Comparison of ENCODE assay signal across 26 mouse cellular contexts in the genomic region with DNA sequence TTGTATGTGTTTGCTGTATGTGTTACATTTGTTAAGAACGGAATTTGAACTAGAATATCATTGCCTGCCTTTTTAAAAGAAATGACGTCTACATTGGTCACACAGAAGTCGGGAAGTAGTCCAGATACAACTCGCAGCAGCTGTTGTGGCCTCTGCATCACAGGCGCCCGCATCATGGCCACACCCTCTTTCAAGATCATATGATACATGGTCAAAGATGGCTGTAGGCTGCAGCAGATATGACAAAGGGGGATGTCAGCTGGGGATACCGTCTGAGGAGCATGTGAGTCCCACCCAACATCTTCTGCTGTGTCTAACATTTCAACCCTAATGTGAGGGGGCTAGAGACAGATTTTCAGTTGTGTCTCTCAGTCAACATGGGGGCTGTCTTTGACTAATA. TPM values are rescaled to one million over a fixed set of nuclear protein-coding genes. Genes with fewer than 3 reads are reported as not detected.
"Had no signal": no experiment of that assay in that cellular context is flagged by ENCODE, and none has a peak within 500 bp of the region (broad histone marks: within the 10 kb centered on the region; RNA-seq: fewer than 3 reads in every experiment).

No protein-coding gene starts in this region.

- H3K9me3 ChIP-seq: embryonic facial prominence, embryonic 10.5 days; embryonic facial prominence, embryonic 12.5 days; embryonic facial prominence, embryonic 13.5 days; embryonic facial prominence, embryonic 15.5 days; forebrain, embryonic 10.5 days; forebrain, embryonic 12.5 days; forebrain, embryonic 13.5 days; forebrain, embryonic 15.5 days had no signal

- H3K4me2 ChIP-seq: embryonic facial prominence, embryonic 12.5 days; embryonic facial prominence, embryonic 13.5 days; embryonic facial prominence, embryonic 15.5 days; forebrain, embryonic 12.5 days; forebrain, embryonic 13.5 days; forebrain, embryonic 15.5 days had no signal

- DNase-seq: cerebellum, adult 2 months; cerebellum, adult 8-10 months; cerebellum, adult 9-10 months; cerebellum, adult 9-11 months; cerebellum, postnatal 10 days; cerebellum, postnatal 14 days; cerebellum, postnatal 25 days; cerebellum, postnatal 36 days; embryo, embryonic 11 days; forebrain, postnatal 0 days; gastrocnemius, postnatal 10 days; gastrocnemius, postnatal 25 days; gastrocnemius, postnatal 36 days; heart, adult 18-20 months; heart, adult 2 months had no signal

- H3K27me3 ChIP-seq: embryonic facial prominence, embryonic 12.5 days; forebrain, embryonic 15.5 days had no signal

- H3K4me1 ChIP-seq: embryonic facial prominence, embryonic 13.5 days; embryonic facial prominence, embryonic 15.5 days had no signal

- H3K4me3 ChIP-seq: embryonic facial prominence, embryonic 10.5 days; embryonic facial prominence, embryonic 12.5 days; embryonic facial prominence, embryonic 13.5 days; embryonic facial prominence, embryonic 15.5 days; erythroblast, embryonic 14.5 days; forebrain, embryonic 10.5 days; forebrain, embryonic 12.5 days; forebrain, embryonic 13.5 days; forebrain, embryonic 15.5 days; heart, adult 2 months had no signal

- H3K36me3 ChIP-seq: embryonic facial prominence, embryonic 10.5 days; embryonic facial prominence, embryonic 12.5 days; embryonic facial prominence, embryonic 13.5 days; embryonic facial prominence, embryonic 15.5 days; forebrain, embryonic 10.5 days; forebrain, embryonic 12.5 days; forebrain, embryonic 15.5 days had no signal

- H3K27ac ChIP-seq: embryonic facial prominence, embryonic 10.5 days; embryonic facial prominence, embryonic 12.5 days; embryonic facial prominence, embryonic 13.5 days; embryonic facial prominence, embryonic 15.5 days; forebrain, embryonic 10.5 days; forebrain, embryonic 12.5 days; forebrain, embryonic 13.5 days; forebrain, embryonic 15.5 days had no signal

RNA-seq across cellular contexts. Expression of gene Bhlhe41, which starts 6.7 kb away (rescaled TPM):
- total RNA-seq: granulocyte monocyte progenitor cell, adult 5-6 weeks had no signal

RNA-seq across cellular contexts. Expression of gene Sspn, which starts 59.4 kb away (rescaled TPM):
- total RNA-seq: common myeloid progenitor, adult 5-6 weeks; granulocyte monocyte progenitor cell, adult 5-6 weeks had no signal
- polyA plus RNA-seq: erythroblast, embryonic 14.5 days had no signal
